ENCODE assay signal across 15 mouse cellular contexts in genomic region chr4:13436328-13436727, GRCm38 (mm10).
"Had no signal": no experiment of that assay in that cellular context is flagged by ENCODE, and none has a peak within 500 bp of the region (broad histone marks: within the 10 kb centered on the region; RNA-seq: fewer than 3 reads in every experiment).

No protein-coding gene starts in this region.

- H3K36me3 ChIP-seq: kidney, embryonic 15.5 days; liver, embryonic 15.5 days; neural tube, embryonic 13.5 days had no signal

- H3K4me1 ChIP-seq: kidney, embryonic 15.5 days; liver, embryonic 15.5 days; neural tube, embryonic 13.5 days had no signal

- H3K4me3 ChIP-seq: kidney, embryonic 15.5 days; liver, embryonic 15.5 days; neural tube, embryonic 13.5 days had no signal

- H3K9me3 ChIP-seq: kidney, embryonic 15.5 days; liver, embryonic 15.5 days; neural tube, embryonic 13.5 days had no signal

- H3K9ac ChIP-seq: kidney, embryonic 15.5 days; liver, embryonic 15.5 days; neural tube, embryonic 13.5 days had no signal

- H3K4me2 ChIP-seq: kidney, embryonic 15.5 days; liver, embryonic 11.5 days; liver, embryonic 15.5 days; neural tube, embryonic 13.5 days had no signal

- H3K27ac ChIP-seq: kidney, embryonic 15.5 days; liver, embryonic 15.5 days; neural tube, embryonic 13.5 days; stomach, postnatal 0 days had no signal

- H3K27me3 ChIP-seq: kidney, embryonic 15.5 days; liver, embryonic 15.5 days; neural tube, embryonic 13.5 days had no signal

- DNase-seq: kidney, postnatal 14 days; layer of hippocampus, adult 9-11 months; layer of hippocampus, postnatal 36 days; lung, adult 2 months; lung, postnatal 36 days; midbrain, embryonic 14.5 days; retina, postnatal 1 day; right cerebral cortex, postnatal 14 days; thymus, postnatal 14 days had no signal

- ATAC-seq: lung, postnatal 0 days had no signal
